Mouse (Mus musculus) retina, embryonic 14.5 days (tissue): ENCODE results near the gene Sdsl.

ENCODE experiments used
- DNase-seq: peaks from one replicate; pipeline ENCODE4 v3.0.0-alpha.2; 2015; ENCODE audit warnings: low spot score

Gene Sdsl

GRCm38 (mm10) chr5:120495064-120495702, 22.6 kb upstream of the Sdsl start:
- no peak for DNase-seq

GRCm38 (mm10) chr5:120493873-120494395, 21.3 kb upstream of the Sdsl start:
- peak; percentile 40 for DNase-seq

GRCm38 (mm10) chr5:120493440-120493839, 20.8 kb upstream of the Sdsl start:
- no peak for DNase-seq

GRCm38 (mm10) chr5:120492437-120492836, 19.8 kb upstream of the Sdsl start:
- DNase-seq: peak; percentile 45

GRCm38 (mm10) chr5:120490679-120491192, 18.1 kb upstream of the Sdsl start:
- no peak for DNase-seq

GRCm38 (mm10) chr5:120487844-120488243, 15.2 kb upstream of the Sdsl start:
- DNase-seq: no peak

GRCm38 (mm10) chr5:120483399-120483798, 10.8 kb upstream of the Sdsl start:
- DNase-seq: no peak

- DNase-seq: no peak
Measured at GRCm38 (mm10) chr5:120481205-120481604, 8.6 kb upstream of the Sdsl start.

- DNase-seq: no peak
Measured at GRCm38 (mm10) chr5:120479538-120479937, 6.9 kb upstream of the Sdsl start.

GRCm38 (mm10) chr5:120477993-120478392, 5.4 kb upstream of the Sdsl start:
- no peak for DNase-seq

GRCm38 (mm10) chr5:120476296-120476695, 3.7 kb upstream of the Sdsl start, which contains the start of gene Sds:
Gene Sds (plus strand): TSS chr5:120476526.
- DNase-seq: no peak

- no peak for DNase-seq
Measured at GRCm38 (mm10) chr5:120475861-120476260, 3.3 kb upstream of the Sdsl start.

- DNase-seq: no peak
Measured at GRCm38 (mm10) chr5:120473361-120473760, 751 bp upstream of the Sdsl start.

- no peak for DNase-seq
Measured at GRCm38 (mm10) chr5:120471538-120471937, 1.1 kb downstream of the Sdsl start.

GRCm38 (mm10) chr5:120468830-120469229, 3.8 kb downstream of the Sdsl start:
- DNase-seq: no peak

- no peak for DNase-seq
Measured at GRCm38 (mm10) chr5:120468336-120468735, 4.3 kb downstream of the Sdsl start.

GRCm38 (mm10) chr5:120467026-120467425, 5.6 kb downstream of the Sdsl start:
- DNase-seq: peak; percentile 43

- no peak for DNase-seq
Measured at GRCm38 (mm10) chr5:120465860-120466259, 6.8 kb downstream of the Sdsl start.

- DNase-seq: peak; percentile 56
Measured at GRCm38 (mm10) chr5:120465062-120465461, 7.5 kb downstream of the Sdsl start.

GRCm38 (mm10) chr5:120464321-120464720, 8.3 kb downstream of the Sdsl start:
- peak; percentile 34 for DNase-seq

GRCm38 (mm10) chr5:120461902-120462301, 10.7 kb downstream of the Sdsl start:
- DNase-seq: no peak

- DNase-seq: no peak
Measured at GRCm38 (mm10) chr5:120459133-120459532, 13.5 kb downstream of the Sdsl start.

GRCm38 (mm10) chr5:120457628-120458027, 15.0 kb downstream of the Sdsl start:
- peak; percentile 95 for DNase-seq
